Mouse (Mus musculus): ENCODE measurements around the gene Ntm. TPM values are rescaled to one million over a fixed set of nuclear protein-coding genes. Genes with fewer than 3 reads are reported as not detected.

The Ntm gene
- polyA plus RNA-seq, 1 experiment = not detected

DNA sequence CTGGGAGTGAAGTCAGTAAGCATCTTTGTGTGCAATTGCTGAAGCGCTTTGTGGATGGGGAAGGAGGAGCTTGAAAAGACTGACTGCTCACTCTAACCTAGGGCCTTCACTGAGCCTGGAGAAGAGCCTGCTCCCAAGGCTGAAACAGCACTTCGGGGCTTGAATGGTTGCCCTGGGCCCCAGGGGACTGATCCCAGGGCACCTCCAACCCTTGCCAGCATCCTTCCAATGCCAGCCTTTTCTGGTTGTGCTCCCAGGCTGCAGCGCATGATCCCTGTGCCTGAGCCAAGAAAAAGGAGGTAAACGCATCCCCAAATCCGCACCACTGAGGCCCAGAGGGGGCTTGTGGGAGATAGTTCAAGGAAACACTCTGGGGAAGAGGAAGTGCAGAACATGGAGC, 128.0 kb downstream of the Ntm start:
- Histone ChIP-seq H3K79me2 (ENCODE audit: control insufficient read depth, insufficient read depth) (no peaks in the 10 kb centered on the region), H3K4me3 (ENCODE audit: insufficient read depth, poor library complexity, severe bottlenecking) (no peak overlapping the region), H3ac (ENCODE audit: control insufficient read depth, insufficient read length, low read depth) (no peak overlapping the region), H3K79me3 (ENCODE audit: low read depth) (no peaks in the 10 kb centered on the region), H3K27me3 (ENCODE audit: control insufficient read depth, insufficient read depth, insufficient read length) (no peaks in the 10 kb centered on the region), H3K36me3 (ENCODE audit: control insufficient read depth, insufficient read depth) (no peaks in the 10 kb centered on the region)
- TF ChIP-seq CTCF (IDR thresholded peaks at IDR 0.05; ENCODE audit: control insufficient read depth, insufficient read depth, insufficient read length) (no peak), MYOG (IDR thresholded peaks at IDR 0.05; ENCODE audit: control insufficient read depth, extremely low read depth, insufficient read length) (no peak), MAX (IDR thresholded peaks at IDR 0.05) (no peak), USF1 (IDR thresholded peaks at IDR 0.05; ENCODE audit: low read depth) (no peak), CEBPB (IDR thresholded peaks at IDR 0.05; ENCODE audit: low read depth) (no peak)

- no peaks in the 10 kb centered on the region for H3K36me3 ChIP-seq (ENCODE audit: control insufficient read depth, insufficient read depth)
- no peak overlapping the region for H3K4me3 ChIP-seq (ENCODE audit: insufficient read depth, poor library complexity, severe bottlenecking)
- no peak for TF ChIP-seq CEBPB (IDR thresholded peaks at IDR 0.05; ENCODE audit: low read depth)
- no peak for TF ChIP-seq CTCF (IDR thresholded peaks at IDR 0.05; ENCODE audit: control insufficient read depth, insufficient read depth, insufficient read length)
- TF ChIP-seq USF1 (IDR thresholded peaks at IDR 0.05; ENCODE audit: low read depth) = no peak
- no peak for TF ChIP-seq MYOG (IDR thresholded peaks at IDR 0.05; ENCODE audit: control insufficient read depth, extremely low read depth, insufficient read length)
- no peak for TF ChIP-seq MAX (IDR thresholded peaks at IDR 0.05)
- TF ChIP-seq MYOD1 (IDR thresholded peaks at IDR 0.05; ENCODE audit: control insufficient read depth, insufficient read length, low read depth) = no peak
- TF ChIP-seq FOSL1 (IDR thresholded peaks at IDR 0.05; ENCODE audit: insufficient read depth, low read length, poor library complexity, severe bottlenecking) = no peak
- no peaks in the 10 kb centered on the region for H3K27me3 ChIP-seq (ENCODE audit: control insufficient read depth, insufficient read depth, insufficient read length)
- no peak overlapping the region for H3ac ChIP-seq (ENCODE audit: control insufficient read depth, insufficient read length, low read depth)
- no peaks in the 10 kb centered on the region for H3K79me2 ChIP-seq (ENCODE audit: control insufficient read depth, insufficient read depth)
- no peaks in the 10 kb centered on the region for H3K79me3 ChIP-seq (ENCODE audit: low read depth)
Measured at GRCm38 (mm10) chr9:29833781-29834180, 129.2 kb downstream of the Ntm start.

DNA sequence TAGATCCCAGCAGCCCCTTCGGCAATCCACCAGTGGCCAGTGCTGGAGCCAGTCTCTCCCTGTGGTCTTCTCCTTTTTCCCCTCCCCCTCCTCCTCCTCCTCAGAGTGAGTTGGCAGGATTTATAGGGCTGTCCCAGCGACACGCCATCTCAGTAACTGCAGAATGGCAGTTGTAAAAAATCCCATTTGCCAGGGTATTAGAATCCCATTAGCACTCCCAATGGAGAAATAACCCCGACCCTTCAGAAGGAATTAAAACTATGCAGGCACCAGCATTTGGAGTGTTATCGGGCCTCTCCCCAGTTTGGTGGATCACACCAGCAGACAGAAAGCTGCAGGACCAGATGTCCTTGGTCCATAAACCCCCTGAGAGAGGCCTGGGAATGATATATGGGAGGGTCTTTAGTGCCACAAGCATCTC, 135.7 kb downstream of the Ntm start:
- Histone ChIP-seq H3K79me3 (ENCODE audit: low read depth) (no peaks in the 10 kb centered on the region), H3K4me3 (ENCODE audit: insufficient read depth, poor library complexity, severe bottlenecking) (no peak overlapping the region), H3K36me3 (ENCODE audit: control insufficient read depth, insufficient read depth) (no peaks in the 10 kb centered on the region), H3K79me2 (ENCODE audit: control insufficient read depth, insufficient read depth) (no peaks in the 10 kb centered on the region), H3K27me3 (ENCODE audit: control insufficient read depth, insufficient read depth, insufficient read length) (no peaks in the 10 kb centered on the region), H3ac (ENCODE audit: control insufficient read depth, insufficient read length, low read depth) (no peak overlapping the region)
- TF ChIP-seq USF1 (IDR thresholded peaks at IDR 0.05; ENCODE audit: low read depth) (no peak), MAX (IDR thresholded peaks at IDR 0.05) (no peak), MYOG (IDR thresholded peaks at IDR 0.05; ENCODE audit: control insufficient read depth, extremely low read depth, insufficient read length) (no peak), CTCF (IDR thresholded peaks at IDR 0.05; ENCODE audit: control insufficient read depth, insufficient read depth, insufficient read length) (no peak), CEBPB (IDR thresholded peaks at IDR 0.05; ENCODE audit: low read depth) (no peak), MYOD1 (IDR thresholded peaks at IDR 0.05; ENCODE audit: control insufficient read depth, insufficient read length, low read depth) (no peak), FOSL1 (IDR thresholded peaks at IDR 0.05; ENCODE audit: insufficient read depth, low read length, poor library complexity, severe bottlenecking) (no peak)

DNA sequence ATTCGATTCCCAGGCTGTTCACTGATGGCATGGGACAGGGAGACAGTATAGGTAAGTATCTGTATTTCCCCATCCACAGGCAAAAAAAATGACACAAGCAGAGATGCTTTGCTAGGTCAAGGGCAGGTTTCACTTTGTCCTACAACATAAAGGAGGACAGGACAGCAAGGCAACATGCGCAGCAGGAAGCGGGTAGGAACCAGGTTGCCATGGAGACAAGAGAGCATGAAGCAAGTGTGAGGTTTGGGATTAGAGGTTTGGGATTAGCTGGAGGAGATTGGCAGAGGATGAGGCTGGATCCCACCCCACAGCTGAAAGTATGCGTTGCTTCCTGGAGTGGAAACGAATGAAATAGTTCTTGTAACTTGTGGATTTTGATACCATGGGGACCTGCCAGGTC, 137.7 kb downstream of the Ntm start:
- Histone ChIP-seq H3K4me3 (ENCODE audit: insufficient read depth, poor library complexity, severe bottlenecking) (no peak overlapping the region), H3K79me3 (ENCODE audit: low read depth) (no peaks in the 10 kb centered on the region), H3K79me2 (ENCODE audit: control insufficient read depth, insufficient read depth) (no peaks in the 10 kb centered on the region), H3K36me3 (ENCODE audit: control insufficient read depth, insufficient read depth) (no peaks in the 10 kb centered on the region), H3K27me3 (ENCODE audit: control insufficient read depth, insufficient read depth, insufficient read length) (no peaks in the 10 kb centered on the region), H3ac (ENCODE audit: control insufficient read depth, insufficient read length, low read depth) (no peak overlapping the region)
- TF ChIP-seq MYOD1 (IDR thresholded peaks at IDR 0.05; ENCODE audit: control insufficient read depth, insufficient read length, low read depth) (no peak), MYOG (IDR thresholded peaks at IDR 0.05; ENCODE audit: control insufficient read depth, extremely low read depth, insufficient read length) (no peak), MAX (IDR thresholded peaks at IDR 0.05) (no peak), CTCF (IDR thresholded peaks at IDR 0.05; ENCODE audit: control insufficient read depth, insufficient read depth, insufficient read length) (no peak), USF1 (IDR thresholded peaks at IDR 0.05; ENCODE audit: low read depth) (no peak), FOSL1 (IDR thresholded peaks at IDR 0.05; ENCODE audit: insufficient read depth, low read length, poor library complexity, severe bottlenecking) (no peak), CEBPB (IDR thresholded peaks at IDR 0.05; ENCODE audit: low read depth) (no peak)

GRCm38 (mm10) chr9:29823716-29824115, 139.2 kb downstream of the Ntm start:
- Histone ChIP-seq H3K4me3 (ENCODE audit: insufficient read depth, poor library complexity, severe bottlenecking) (no peak overlapping the region), H3ac (ENCODE audit: control insufficient read depth, insufficient read length, low read depth) (no peak overlapping the region), H3K79me3 (ENCODE audit: low read depth) (no peaks in the 10 kb centered on the region), H3K36me3 (ENCODE audit: control insufficient read depth, insufficient read depth) (no peaks in the 10 kb centered on the region), H3K27me3 (ENCODE audit: control insufficient read depth, insufficient read depth, insufficient read length) (no peaks in the 10 kb centered on the region), H3K79me2 (ENCODE audit: control insufficient read depth, insufficient read depth) (no peaks in the 10 kb centered on the region)
- TF ChIP-seq CTCF (IDR thresholded peaks at IDR 0.05; ENCODE audit: control insufficient read depth, insufficient read depth, insufficient read length) (no peak), MYOG (IDR thresholded peaks at IDR 0.05; ENCODE audit: control insufficient read depth, extremely low read depth, insufficient read length) (no peak), USF1 (IDR thresholded peaks at IDR 0.05; ENCODE audit: low read depth) (no peak), MYOD1 (IDR thresholded peaks at IDR 0.05; ENCODE audit: control insufficient read depth, insufficient read length, low read depth) (no peak), MAX (IDR thresholded peaks at IDR 0.05) (no peak), CEBPB (IDR thresholded peaks at IDR 0.05; ENCODE audit: low read depth) (no peak), FOSL1 (IDR thresholded peaks at IDR 0.05; ENCODE audit: insufficient read depth, low read length, poor library complexity, severe bottlenecking) (no peak)

- no peak for TF ChIP-seq CEBPB (IDR thresholded peaks at IDR 0.05; ENCODE audit: low read depth)
- TF ChIP-seq MYOD1 (IDR thresholded peaks at IDR 0.05; ENCODE audit: control insufficient read depth, insufficient read length, low read depth) = no peak
- TF ChIP-seq FOSL1 (IDR thresholded peaks at IDR 0.05; ENCODE audit: insufficient read depth, low read length, poor library complexity, severe bottlenecking) = no peak
- TF ChIP-seq MYOG (IDR thresholded peaks at IDR 0.05; ENCODE audit: control insufficient read depth, extremely low read depth, insufficient read length) = no peak
- no peak for TF ChIP-seq MAX (IDR thresholded peaks at IDR 0.05)
- no peak for TF ChIP-seq CTCF (IDR thresholded peaks at IDR 0.05; ENCODE audit: control insufficient read depth, insufficient read depth, insufficient read length)
- TF ChIP-seq USF1 (IDR thresholded peaks at IDR 0.05; ENCODE audit: low read depth) = no peak
- no peaks in the 10 kb centered on the region for H3K27me3 ChIP-seq (ENCODE audit: control insufficient read depth, insufficient read depth, insufficient read length)
- H3K36me3 ChIP-seq (ENCODE audit: control insufficient read depth, insufficient read depth) = no peaks in the 10 kb centered on the region
Measured at GRCm38 (mm10) chr9:29812685-29813084, 150.3 kb downstream of the Ntm start.

More at GRCm38 (mm10) chr9:29812685-29813084, 150.3 kb downstream of the Ntm start:
- no peaks in the 10 kb centered on the region for H3K79me3 ChIP-seq (ENCODE audit: low read depth)
- no peak overlapping the region for H3ac ChIP-seq (ENCODE audit: control insufficient read depth, insufficient read length, low read depth)
- no peak overlapping the region for H3K4me3 ChIP-seq (ENCODE audit: insufficient read depth, poor library complexity, severe bottlenecking)
- no peaks in the 10 kb centered on the region for H3K79me2 ChIP-seq (ENCODE audit: control insufficient read depth, insufficient read depth)

Data from C2C12 (cell line).